Mouse (Mus musculus): Measurements from ENCODE around the gene Rsph9.

The Rsph9 gene

DNA sequence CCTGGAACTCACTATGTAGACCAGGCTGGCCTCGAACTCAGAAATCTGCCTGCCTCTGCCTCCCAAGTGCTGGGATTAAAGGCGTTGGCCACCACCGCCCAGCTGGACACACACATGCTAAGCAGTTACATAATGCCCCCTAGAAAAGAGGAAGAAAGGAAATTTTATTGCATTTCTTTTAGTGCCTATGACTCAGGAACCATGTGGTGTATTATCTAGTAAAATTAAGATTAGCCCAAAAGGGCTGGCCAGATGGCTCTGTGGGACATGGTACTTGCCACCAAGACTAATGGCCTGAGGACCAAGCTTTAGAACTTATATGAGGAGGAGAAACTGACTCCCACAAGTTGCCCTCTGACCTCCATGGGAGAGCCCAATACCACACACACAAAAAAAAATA, 4.1 kb downstream of the Rsph9 start:
- 86% methylated on average over 3 of the region's 3 CpGs for WGBS

DNA sequence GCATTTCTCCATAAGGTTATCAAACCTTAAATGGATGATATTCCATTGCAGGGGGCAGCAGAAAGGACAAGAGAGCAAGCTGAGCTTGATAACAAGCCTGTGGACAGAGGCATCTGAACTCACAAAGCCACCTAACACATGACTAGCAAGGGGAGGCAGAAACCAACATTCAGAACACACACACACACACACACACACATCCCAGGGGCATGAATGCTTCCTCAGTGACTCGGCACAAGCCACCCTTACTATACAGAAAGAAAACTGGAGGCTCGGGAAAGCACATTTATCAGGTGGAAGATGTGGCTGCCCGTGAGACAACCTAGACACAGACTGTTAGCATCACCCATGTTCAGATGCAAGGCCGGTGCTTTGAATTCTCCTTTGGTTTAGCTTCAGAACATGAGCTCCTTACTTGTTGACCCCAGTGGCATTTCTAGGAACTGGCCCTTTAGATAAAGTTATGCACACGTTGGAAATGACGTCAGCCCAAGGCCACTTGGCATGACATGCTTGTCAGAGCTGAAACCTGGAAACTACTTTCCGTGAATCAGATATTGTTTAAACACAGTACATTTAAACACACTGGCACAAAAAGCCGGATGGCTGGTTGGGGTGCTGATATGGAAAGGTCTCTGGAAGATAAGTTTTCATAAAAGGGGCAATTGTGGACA, 5.3 kb downstream of the Rsph9 start:
- WGBS = 80% methylated on average over 8 of the region's 8 CpGs

DNA sequence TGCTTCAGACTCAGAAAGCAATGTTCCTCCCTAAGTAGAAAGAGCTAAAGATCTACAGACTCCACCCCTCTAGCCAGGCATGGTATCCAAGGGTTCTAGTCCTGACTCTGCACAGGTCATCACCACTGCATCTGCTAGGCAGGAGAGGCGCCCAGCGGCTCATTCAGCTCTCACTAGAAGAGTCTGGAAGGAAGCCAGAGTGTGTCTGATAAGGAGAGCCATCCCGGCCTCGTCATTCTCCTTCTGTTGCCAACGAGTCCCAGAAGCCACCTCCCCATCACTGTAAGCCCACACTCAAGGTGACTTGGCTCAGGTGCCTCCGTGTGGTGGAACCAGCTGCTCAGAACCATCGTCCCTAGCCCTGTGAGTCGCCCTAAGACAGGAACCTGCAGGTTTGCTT, 11.2 kb downstream of the Rsph9 start:
- 55% methylated on average over 8 of the region's 8 CpGs for WGBS

DNA sequence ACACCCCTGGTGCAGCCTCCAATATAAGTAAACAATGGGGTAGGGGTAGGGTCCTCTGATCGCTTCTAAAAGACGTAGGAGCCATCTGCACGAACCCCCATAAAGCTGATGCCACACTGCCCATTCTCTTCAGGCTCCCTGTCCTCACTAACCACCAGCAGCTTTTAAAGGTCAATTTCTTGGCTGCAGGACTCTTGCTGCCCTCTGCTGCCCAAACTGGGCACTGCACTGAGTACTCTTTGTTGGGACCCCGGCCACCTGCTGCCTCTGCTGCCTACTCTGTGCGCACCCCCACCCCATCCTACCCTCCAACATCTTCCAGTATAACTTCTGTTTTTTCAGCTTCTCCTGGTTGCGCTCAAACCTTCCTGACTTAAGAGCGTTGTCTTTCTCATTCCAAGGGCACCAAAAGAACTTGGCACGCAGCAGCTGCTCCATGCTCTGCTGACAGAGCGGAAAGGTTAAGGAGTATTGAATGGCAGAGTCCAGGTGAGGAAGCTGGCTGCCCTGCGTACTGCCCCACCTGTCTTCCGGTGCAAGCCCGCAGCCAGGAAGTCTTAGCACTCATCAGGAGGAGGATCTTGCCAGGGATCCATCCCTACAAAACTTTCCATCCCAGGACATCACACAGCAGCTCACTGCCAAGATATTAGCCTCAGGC, 11.8 kb downstream of the Rsph9 start:
- WGBS = 21% methylated on average over 12 of the region's 12 CpGs

DNA sequence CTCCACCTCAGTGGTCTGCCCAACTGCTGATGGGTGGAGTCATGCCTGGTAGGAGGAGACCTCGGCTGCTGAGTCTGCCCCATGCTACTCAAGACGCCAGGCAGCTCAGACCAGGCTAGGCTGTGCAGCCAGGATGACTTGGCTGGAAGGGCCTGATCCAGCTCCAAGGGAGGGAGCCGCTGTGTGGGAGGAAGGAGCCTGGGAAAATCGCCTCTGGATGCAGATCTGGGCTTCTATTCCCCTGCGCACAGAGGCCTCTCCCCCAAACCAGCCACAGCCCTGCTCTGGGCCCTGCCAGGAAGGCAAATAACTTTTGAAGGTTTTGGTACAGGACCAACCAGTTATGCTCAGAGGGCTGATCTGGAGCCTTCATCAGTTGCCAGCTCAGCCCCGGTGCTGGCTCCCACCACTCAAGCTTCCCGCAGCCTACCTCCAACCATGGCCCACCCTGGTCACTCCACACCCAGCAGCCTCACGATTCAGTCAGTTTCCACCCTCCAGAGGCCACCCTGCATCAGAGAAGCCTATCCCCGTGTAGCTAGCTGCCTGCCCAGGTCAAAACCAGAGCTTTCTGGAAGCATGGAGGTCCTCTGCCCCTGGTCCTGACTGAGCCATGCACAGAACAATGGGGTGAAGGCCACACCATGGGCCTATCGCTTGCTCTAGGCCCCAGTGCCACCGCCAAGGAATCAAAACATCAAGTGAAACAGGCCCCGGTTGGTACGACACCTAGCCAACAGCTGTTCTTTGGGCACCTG, 14.1 kb downstream of the Rsph9 start:
- 64% methylated on average over 13 of the region's 13 CpGs for WGBS

DNA sequence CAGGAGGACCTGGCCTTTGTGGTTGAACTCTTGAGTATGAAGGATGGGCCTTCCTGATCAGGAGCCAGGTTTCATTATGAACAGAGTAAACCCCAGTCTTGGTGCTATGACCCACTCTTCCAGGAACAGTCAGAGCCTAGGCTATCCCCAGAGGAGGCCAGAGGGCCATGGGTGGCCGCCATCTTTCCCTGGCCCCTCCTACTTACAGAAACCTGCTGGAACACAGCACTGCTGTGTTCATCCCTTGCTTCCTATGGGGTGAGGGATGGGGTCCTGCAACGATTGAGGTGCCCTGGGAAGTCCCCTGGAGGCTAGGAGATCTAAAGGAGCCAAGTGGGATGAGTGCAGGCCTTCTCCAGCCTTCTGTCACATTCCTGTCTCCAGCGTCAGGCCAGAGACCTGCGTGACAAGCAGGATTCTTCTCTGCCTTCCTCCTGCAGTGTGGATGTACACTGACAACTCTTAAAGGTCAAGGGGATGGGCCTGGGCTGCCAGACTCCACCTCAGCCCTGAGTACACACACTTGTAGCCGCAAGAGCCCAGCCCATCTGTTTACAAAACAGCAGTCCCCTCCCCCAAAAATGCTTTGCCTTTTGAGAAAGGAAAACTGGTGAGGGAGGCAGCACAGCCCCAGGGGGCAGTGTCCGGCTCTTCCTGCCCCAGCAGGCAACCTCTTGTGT, 16.1 kb downstream of the Rsph9 start:
- WGBS = 76% methylated on average over 6 of the region's 6 CpGs

DNA sequence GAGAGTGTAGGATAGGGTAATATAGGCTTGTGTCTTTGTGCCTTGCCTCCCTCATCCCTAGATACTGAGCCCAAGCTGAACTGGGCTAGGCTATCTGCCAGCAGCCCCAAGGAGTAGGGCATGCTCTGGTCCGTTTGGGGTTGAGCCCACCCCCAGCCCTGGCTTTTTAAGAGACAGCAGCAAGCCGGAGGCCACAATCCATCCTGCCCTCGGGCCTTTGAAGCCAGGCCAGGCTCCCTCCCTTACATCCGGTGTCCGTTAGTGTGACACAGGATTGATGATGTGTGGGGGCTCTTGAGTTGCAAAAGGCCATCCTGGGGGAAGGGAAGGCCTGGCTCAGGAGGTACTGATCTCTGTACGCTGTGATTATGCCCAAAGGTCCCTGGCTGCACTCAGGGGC, 17.4 kb downstream of the Rsph9 start:
- 82% methylated on average over 6 of the region's 6 CpGs for WGBS

DNA sequence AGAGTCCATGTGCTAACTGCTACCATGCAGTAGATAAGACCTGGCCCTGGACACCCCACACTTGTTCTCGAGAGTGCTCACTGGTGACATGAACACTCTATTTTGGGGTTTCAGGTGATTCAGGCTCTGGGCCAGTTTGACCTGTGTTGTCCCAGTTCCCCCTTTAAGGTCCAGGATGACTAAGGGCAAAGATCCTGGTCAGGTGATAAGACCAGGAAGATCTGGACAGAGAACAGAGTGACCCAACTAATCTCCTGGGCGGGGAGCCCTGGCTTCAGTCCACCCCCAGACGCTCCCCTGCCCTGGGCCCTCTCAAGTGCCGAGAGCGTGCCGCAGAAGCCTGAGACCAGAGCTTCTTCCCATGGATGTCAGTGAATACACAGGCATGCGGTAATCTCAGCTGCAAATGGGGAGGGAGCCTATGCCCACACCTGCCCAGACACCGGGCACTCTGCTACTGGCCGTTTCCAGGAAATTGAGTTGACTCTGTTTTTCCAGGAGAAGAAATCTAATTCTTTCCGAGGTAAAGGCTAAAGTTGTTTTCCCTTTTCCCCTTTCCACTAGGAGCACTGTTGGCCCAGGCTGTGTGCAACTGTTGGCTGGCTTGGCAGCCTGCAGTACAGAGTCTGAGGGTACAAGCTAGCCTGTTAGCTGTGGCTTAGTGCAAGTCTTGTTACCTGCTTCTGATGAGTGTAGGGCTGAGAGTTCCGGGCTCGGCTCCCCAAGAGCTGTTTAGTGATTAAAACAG, 19.9 kb downstream of the Rsph9 start:
- WGBS = 92% methylated on average over 12 of the region's 12 CpGs

DNA sequence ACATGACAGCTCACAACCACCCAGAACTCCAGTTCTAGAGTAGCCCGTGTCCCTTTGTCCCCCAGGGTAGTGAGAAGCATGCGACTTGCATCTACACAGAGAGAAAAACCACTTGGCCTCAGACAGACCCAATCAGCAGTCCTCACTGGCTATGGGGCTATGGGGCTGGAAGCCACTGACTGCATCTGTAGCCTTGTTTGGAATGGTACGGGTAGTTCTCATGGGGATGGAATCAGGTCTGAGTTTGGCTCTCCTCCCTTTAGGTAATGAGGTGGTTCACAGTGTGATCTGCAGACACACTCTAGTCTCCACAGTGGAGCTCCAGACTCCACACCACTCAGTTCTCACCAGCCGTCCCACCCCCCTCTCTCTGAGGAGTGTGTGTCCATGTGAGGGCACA, 20.7 kb downstream of the Rsph9 start:
- WGBS = 94% methylated on average over 4 of the region's 4 CpGs

DNA sequence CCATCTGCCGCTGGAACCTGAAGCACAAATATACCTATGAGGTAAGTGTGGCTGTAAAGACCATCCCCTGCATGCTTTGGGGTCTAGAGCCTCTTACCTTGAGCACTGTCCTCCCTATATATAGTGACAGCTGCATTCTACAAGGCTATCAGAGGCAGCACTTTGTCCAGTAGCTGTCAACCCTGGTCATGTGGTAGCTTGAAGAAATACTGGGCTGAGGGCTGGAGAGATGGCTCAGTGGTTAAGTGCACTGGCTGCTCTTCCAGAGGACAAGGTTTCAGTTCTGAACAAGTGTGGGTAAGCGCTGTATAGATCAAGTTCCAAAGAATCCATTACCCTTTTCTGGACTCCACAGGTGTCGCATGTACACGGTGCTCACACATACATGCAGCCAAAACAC, 21.2 kb downstream of the Rsph9 start:
- 97% methylated on average over 4 of the region's 4 CpGs for WGBS

DNA sequence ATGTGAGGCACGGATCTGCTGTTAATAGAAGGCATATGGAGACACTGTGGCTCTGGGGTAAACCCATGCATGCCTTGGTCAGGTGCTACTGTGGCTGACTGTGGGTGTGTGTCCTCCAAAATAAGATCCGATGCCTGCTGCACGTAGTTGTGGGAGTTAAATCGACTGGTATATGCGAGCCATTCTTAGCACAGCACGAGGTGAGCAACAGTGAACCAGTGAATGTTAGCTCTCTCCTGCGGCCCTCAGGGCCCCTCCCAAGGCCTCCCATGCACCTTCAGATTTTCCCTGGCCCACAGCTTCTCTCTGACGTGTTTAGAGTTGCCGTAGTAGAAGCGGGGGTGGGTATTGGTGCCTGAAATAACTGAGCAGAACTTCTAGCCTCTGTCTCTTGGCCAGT, 24.4 kb downstream of the Rsph9 start:
- WGBS = 53% methylated on average over 10 of the region's 10 CpGs

DNA sequence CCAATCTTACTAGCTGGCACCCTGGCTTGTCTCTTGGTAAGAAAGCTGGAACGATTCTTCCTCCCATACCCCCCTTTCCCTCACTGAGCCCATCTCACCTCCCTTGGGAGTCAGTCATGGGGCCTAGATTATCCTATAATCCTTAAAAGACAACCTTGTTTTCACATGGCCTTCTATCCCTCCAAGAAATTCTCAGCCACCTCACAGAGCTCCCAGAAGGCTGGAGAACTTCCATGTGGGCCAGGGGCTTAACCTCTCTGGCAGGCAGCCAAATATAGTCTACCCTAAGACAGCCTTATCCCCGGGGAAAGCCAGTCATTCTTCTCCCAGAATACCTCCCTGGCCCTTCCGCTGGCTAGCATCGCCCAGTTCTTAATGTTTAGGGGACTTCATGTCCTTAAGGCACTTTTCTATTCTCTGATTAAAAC, 25.6 kb downstream of the Rsph9 start:
- 70% methylated on average over 4 of the region's 4 CpGs for WGBS

DNA sequence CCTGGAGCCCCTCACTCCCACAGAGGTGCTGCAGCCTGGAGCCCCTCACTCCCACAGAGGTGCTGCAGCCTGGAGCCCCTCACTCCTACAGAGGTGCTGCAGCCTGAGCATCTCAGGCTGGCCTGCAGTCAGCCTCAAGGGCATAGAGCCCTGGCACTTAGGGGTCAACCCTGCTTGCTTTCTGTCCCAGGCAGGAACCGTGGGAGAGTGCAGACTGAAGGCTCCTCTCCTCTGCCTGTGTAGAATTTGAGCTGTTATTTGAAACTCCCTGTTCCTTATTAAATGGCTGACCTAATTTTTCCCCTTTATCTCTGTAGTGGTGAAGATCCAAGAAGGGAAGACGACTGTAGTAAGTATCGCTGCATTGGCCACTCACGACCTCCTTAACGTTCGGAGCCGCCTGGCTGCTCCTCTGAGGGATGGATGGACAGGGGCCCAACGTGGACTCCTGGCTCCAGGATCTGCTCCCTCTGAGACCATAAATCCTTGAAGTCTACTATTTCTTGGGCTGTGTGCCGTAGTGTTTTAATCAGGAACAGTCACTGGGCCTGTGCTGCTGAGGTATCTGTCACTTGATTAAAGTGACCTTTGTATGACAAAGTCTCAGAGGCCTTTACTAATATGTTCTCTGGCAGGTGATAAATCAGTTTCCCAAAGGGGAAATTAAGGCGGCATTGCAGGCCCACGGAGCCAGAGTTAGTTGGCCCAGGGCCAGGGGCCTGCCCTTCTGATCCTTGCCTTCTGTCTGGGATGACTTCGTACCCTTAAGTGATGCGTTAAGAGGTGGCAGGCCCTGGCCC, 26.2 kb downstream of the Rsph9 start:
- WGBS = 80% methylated on average over 13 of the region's 13 CpGs

DNA sequence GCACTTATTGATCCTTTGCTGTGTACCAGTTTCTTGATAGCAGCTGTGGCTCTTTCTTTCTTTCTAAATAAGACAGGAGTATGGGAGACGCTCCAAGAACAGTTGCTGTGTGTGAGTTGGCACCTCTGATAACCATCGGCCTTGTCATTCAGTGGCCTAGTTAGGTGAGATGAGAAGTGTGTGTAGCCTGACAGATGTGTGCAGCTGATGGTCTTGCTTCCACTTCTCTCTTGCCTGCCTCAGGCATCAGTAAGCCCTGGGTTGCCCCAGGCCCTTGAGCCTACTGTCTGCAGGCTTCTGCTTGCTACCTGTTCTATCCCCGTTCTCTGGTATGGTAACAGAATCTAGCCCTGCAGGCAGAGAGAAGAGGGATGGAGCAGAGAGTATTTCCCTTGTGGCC, 27.1 kb downstream of the Rsph9 start:
- 76% methylated on average over 3 of the region's 3 CpGs for WGBS

DNA sequence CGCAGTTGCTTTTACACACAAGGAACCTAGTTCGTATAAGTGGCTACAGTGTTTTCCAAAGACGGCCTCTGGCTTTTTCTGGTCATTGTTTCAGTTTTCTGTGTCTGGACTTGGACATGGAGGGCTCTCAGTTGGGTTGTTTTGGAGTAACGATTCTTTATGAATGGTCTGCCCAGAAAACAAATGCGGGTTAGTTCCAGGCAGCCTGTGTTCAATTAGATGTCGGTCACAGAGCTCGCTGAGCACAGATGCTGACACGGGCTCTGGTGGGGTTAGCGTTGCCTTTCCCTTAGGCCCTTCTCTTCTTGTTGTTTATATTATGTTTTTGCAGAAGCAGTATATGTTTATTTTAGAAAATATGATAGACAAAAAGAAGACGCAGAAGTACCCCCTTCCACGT, 27.9 kb downstream of the Rsph9 start:
- 73% methylated on average over 11 of the region's 11 CpGs for WGBS

DNA sequence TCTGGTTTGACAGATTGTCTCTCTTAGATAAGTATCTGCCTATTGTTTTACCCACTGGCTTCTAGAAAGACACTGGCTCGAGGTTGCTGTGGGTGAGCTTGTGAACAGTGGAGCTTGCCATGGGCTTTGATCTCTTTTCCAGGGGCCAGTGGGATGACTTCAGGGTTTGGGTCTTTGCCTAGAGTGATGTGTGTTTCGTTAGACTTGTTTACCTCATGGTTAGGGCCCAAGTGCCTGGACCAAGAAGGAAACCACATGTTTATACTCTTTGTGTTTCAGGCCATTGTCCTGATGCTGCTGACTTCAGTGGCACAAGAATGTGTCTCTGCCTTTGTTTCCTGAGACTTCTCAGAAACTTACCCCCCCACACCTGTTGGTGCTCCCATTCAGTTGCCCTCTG, 28.5 kb downstream of the Rsph9 start:
- WGBS = 52% methylated on average over 2 of the region's 2 CpGs

DNA sequence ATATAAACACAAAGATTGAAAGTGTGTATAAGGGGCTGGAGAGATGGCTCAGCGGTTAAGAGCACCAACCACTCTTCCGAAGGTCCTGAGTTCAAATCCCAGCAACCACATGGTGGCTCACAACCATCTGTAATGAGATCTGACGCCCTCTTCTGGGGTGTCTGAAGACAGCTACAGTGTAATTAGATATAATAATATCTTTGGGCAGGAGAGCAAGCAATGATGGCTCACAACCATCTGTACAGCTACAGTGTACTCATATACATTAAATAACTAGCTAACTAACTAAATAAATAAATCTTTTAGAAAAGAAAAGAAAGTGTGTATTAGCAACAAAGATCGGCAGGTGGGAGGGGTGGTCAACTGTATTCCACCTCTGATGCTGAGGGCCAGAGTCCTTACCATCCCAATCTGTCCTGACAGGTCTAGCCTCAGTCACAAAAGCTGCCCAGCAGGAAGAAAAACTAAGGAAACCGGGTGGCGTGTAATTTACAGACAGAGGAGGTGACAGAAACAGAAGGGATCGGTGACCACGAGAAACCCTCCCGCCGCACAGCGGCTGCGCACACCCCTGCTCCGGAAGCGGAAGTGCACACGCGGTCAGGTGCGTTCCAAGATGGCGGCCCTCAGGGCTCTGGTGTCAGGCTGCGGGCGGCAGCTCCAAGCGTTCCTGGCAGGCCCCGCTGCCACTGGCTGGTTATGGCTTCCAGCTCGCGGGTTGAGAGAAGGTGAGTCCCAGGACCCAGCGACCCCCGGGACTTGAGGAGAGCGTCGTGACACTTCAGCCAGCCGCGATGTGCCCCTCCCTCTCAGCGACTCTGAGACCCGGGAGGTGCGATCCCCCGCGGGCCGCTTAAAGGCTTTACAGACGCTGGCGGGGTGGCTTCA, 33.4 kb downstream of the Rsph9 start, which contains the start of gene Mrps18a:
Gene Mrps18a (plus strand): TSS at position 585 of the 888 bp plus-strand sequence.
- WGBS = 5% methylated on average over 38 of the region's 38 CpGs

DNA sequence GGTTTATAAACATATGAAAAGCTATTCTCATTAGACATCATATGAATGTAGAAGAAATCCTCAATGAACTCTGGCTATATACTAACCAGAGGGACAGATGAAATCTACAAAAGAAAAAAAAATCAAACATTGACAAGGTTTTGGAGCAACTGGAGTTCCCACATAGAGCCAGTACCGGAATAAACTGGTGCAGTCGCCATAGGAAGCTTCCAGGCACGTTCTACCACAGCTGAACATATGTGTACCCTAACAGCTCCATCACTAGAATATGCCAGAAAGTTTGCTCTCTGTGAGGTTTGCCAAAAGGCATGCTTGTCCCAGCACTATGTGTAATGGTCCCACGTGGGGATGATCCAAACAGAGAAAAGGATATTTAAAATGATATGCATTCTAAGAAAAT, 35.7 kb downstream of the Rsph9 start:
- 43% methylated on average over 4 of the region's 4 CpGs for WGBS

DNA sequence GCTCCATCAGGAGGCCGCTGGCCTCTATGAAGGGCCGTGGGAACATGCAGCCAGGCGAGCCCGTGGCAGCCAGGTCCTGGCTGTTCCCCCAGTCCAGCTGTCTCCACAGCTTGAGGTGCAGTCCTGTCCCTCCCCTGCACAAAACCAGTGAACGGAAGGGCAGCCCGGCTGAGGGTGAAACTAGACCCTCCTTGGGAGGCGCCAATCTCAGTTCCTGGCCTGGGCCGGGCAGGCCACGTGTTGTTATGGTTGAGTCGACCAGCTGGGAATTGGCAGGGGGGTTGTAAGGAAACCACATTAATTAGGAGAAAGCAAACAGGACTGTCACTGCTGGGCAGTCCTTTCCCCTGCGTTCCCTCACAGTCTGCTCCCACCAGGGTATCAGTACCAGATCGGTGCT, 39.5 kb downstream of the Rsph9 start:
- WGBS = 51% methylated on average over 12 of the region's 12 CpGs

Data from cerebral cortex, adult 2 months (tissue).